Mouse (Mus musculus): ENCODE results near the gene Gm10354.
"Not testable (repeated sequence)": the region's sequence is repeated elsewhere in the genome, so short reads cannot be mapped to it uniquely, and the experiment has no call there.

Gm10354 gene

GRCm38 (mm10) chr5:14978835-14979234 is at the start of gene Gm10354:
TSS of gene Gm10354 (minus strand) at chr5:14978935.
- DNase-seq (ENCODE audit: extremely low spot score) = not testable (repeated sequence)

GRCm38 (mm10) chr5:15024316-15024715 is 45.6 kb upstream of the Gm10354 start:
- DNase-seq (ENCODE audit: extremely low spot score) = not testable (repeated sequence)

DNA sequence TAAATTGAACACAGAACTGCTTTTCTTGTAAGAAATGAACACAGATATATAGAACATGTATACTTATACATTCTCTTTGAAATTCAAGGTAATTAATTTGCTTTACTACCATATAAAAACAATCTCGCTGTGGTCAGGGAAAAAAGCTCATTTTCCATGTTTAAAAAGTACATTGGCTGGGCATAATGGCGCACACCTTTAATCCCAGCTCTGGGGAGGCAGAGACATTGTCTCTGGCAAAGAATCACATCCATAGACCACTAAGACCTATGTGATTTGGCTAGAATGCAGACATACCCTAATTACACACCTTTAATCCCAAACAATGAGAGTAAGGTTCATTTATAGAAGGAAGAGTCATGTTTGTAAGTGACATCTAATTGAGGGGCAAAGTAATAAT is 41.3 kb upstream of the Gm10354 start:
- DNase-seq (ENCODE audit: extremely low spot score) = not testable (repeated sequence)

GRCm38 (mm10) chr5:15010639-15011582 is 32.2 kb upstream of the Gm10354 start:
- DNase-seq (ENCODE audit: extremely low spot score) = not testable (repeated sequence)

DNA sequence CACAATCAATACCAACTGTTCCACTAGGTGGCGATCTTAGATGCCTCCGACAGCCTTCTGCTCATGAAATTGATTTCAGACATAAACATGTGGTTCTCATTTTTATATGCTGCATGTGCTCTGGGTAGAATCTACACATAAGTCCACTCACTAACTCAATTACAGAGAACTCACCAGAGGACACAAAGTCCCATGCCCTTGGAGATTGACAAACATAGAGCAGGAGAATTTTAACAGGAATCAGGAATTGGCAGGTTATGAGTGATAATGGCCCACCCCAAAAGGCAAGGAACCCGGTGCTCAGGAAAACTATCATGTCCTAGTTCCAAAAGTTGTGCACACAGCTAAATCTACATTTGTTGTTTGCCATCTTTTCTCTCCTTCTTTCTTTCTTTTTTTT is 28.2 kb upstream of the Gm10354 start:
- not testable (repeated sequence) for DNase-seq (ENCODE audit: extremely low spot score)

DNA sequence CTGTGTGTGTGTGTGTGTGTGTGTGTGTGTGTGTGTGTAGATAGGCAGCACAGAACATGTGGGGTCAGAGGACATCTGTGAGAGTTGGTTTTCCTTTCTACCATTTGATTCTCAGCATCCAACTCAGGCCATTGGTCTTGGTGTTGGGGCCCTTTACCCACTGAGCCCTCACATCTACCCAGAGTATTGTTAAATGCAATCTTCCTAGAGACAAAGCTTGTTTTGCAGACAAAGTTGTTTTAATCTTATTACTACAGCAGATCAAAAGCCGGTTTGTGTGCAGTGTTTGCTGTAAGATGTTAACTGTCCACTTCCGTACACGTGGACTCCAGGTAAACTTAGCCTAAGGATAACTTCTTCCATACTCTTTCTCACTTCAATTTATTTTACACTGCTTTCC is 27.6 kb upstream of the Gm10354 start:
- not testable (repeated sequence) for DNase-seq (ENCODE audit: extremely low spot score)

DNA sequence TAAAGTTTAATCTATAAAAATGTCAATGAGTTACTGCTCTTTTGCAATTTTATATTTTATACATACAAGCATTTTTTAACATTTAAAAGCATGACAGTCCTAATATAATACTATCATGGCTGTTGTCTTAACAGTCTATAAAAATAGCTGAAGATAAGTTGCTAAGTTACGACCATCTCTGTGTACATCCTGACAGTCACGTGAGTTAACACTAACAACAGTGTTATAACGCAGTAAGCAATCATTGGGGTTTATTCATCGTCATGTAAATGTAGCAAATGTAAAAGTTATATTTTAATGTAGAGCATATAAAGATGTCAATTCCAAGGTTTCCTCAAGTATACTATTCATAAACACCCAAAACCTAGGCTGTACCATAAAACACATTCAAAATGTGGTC is 26.8 kb upstream of the Gm10354 start:
- DNase-seq (ENCODE audit: extremely low spot score) = not testable (repeated sequence)

DNA sequence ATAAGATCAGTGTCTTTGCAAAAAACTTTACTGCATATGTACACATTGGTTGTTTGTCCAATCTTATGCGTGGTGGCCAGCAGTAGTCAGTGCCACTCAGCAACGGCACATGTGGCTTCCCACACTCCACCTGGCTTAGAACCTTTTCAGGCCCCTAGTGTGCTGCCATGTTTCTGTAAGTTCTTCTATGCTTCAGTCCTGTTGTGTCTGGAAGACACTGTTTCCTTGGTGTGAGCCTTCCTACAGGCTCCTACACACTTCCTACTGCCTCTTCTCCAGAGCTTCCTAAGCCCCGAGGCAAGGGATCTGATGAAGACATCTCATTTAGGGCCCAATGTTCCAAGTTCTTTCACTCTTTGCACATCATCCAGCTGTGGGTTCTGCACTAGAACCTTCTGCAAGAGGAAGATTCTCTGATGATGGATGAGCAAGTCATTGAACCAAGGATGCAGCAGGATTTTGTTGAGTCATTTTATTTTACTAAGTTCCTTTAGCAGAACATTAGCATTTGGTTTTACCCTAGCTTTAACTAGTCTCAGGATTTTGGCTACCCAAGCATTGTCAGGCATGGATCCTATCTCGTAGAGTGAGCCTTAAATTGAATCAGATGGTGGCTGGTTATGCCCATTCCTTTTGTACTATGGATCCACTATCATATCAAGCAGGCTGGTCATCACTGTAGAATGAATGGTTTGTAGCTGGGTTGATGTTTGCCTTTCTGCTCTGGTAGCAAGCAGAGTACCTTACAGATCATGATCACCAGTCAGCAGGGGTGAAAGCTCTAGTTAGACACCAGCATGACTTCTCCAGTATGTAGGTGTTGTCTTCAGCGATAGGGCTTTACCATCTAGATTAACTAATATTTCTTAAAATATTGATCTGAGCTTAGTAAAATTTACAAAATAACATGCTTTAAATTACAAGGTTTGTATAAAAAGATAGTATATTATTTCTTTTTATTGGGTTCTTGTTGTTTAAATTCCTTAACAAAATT is 26.1 kb upstream of the Gm10354 start:
- DNase-seq (ENCODE audit: extremely low spot score) = not testable (repeated sequence)

GRCm38 (mm10) chr5:14998077-14998476 is 19.3 kb upstream of the Gm10354 start:
- DNase-seq (ENCODE audit: extremely low spot score) = not testable (repeated sequence)

DNA sequence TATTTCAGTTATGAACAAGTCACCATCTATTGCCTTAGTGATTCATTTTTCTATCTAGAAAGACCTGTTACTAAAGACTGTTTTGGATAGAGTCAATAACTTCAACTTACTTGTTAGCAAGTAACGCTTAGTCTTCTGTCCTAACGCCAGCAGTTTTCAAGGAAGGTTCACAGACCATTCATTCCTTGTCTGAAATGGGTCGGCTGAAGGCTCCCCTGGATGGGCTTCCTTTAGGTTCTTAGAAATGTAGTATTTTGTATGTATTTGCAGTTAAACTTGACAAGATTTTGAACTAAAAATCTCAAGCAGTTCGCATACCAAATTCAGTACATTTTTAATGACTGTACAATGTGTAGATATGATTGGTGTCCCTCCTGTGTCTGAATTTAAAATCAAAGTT is 18.8 kb upstream of the Gm10354 start:
- not testable (repeated sequence) for DNase-seq (ENCODE audit: extremely low spot score)

GRCm38 (mm10) chr5:14996670-14997249 is 18.0 kb upstream of the Gm10354 start:
- not testable (repeated sequence) for DNase-seq (ENCODE audit: extremely low spot score)

- DNase-seq (ENCODE audit: extremely low spot score) = not testable (repeated sequence)
Measured at GRCm38 (mm10) chr5:14994124-14994523, 15.4 kb upstream of the Gm10354 start.

DNA sequence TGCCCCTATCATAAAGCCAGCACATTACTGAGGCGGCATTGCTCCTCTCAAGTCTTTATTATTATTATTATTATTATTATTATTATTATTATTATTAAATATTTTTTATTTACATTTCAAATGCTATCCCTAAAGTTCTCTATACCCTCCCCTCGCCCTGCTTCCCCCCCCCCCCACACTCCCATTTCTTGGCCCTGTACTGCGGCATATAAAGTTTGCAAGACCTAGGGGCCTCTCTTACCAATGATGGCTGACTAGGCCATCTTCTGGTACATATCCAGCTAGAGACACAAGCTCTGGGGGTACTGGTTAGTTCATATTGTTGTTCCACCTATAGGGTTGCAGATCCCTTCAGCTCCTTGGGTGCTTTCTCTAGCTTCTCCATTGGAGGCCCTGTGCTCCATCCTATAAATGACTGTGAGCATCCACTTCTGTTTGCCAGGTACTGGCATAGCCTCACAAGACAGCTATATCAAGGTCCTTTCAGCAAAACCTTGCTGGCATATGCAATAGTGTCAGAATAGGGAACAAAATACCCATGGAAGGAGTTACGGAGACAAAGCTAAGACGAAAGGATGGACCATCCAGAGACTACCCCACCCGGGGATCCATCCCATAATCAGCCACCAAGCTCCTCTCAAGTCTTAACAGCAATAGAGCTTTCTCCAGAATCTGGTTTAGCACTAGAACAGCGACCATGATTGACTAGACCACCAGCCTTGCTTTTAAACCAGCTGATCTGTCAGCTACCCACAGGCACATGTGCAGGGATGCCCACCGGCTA is 11.8 kb upstream of the Gm10354 start:
- DNase-seq (ENCODE audit: extremely low spot score) = not testable (repeated sequence)

- not testable (repeated sequence) for DNase-seq (ENCODE audit: extremely low spot score)
Measured at GRCm38 (mm10) chr5:14986649-14987387, 8.1 kb upstream of the Gm10354 start.

DNA sequence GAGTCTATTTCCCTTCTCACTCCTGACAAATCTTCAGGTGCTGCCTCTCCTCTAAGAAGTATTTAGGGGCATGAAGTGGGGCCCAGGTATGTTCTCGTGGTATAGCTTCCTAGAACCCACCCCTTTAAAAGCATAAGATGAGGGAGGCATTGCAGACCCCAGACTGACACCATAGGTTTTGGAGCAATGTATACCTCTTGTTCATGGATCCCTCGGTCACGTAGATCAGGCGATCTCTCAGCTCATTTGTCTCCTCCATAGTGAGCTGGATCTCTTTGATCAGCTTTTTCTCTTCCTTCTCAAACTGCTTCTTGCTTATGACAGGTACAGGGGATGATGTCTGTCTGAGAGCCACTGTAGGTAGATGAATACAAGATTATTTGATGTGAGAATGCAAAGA is 1.4 kb downstream of the Gm10354 start:
- DNase-seq (ENCODE audit: extremely low spot score) = not testable (repeated sequence)

GRCm38 (mm10) chr5:14975294-14975693 is 3.4 kb downstream of the Gm10354 start:
- not testable (repeated sequence) for DNase-seq (ENCODE audit: extremely low spot score)

DNA sequence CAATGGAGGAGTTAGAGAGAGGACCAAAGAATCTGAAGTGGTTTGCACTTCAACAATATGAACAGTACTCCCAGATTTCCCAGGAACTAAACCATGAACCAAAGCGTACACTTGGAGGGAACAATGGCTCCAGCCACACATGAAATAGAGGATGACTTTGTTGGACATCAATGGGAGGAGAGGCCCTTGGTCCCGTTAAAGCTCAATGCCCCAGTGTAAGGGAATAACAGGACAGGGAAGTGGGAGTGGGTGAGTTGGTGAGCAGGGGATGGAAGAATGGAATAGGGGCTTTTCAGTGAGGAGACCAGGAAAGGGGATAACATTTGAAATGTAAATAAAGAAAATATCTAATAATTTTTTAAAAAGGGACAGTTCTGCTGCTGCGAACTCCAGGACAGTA is 5.9 kb downstream of the Gm10354 start:
- not testable (repeated sequence) for DNase-seq (ENCODE audit: extremely low spot score)

DNA sequence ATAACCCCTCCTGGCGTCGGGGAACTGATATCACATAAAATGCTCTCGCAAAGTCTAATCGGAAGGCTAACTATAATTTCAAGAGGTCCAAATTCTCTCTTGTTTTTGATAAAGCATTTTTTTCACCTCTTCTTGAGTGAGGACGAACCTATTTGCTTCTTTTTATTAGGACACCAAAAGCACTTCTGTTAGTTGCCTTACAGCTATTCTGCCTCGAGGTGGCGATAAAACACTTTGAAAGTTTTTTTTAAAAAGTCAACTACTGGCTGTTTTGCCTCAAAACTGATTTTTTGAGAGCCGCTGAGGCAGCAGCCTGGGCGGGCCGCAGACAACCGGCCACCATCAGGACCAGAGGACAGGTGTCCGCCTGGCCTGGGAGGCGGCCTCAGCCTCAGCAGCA is 14.9 kb downstream of the Gm10354 start:
- not testable (repeated sequence) for DNase-seq (ENCODE audit: extremely low spot score)

- not testable (repeated sequence) for DNase-seq (ENCODE audit: extremely low spot score)
Measured at GRCm38 (mm10) chr5:14961502-14961901, 17.2 kb downstream of the Gm10354 start.
